Mouse (Mus musculus) T-helper 2 cell (primary cell): ENCODE data around the gene Agpat2.

Experiments
- in situ Hi-C: fragments of 300-600 bp; cut with MboI, MseI; formaldehyde crosslinking; loops from one replicate; pipeline ENCODE4 v1.15.1; 2025; ENCODE audit warnings: high pct_unique_total_duplicates

Agpat2 gene

DNA sequence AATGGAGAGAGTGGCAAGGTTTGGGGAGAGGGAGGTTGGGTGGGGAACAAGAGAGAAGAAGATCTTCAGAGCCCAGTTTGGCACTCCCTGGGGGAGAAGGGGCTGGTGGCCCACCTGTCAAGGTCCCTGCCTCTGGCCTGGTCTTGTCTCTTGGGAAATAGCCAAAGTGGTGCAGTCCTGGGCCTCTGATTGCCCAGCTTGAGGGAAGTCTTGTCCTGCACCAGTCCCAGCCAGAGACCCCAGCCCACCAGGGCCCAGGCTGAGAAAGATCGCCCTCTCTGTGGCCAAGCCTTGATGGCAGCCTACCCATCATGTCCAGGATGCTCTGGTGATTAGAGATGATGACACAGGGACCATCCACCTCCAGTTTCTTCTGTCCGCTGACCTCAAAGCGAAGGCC lies 7.3 kb downstream of the Agpat2 start:
- in situ Hi-C loops: loop anchor here (10.0 kb wide), 1 partner anchor 552 kb away; no protein-coding TSS in a partner anchor

DNA sequence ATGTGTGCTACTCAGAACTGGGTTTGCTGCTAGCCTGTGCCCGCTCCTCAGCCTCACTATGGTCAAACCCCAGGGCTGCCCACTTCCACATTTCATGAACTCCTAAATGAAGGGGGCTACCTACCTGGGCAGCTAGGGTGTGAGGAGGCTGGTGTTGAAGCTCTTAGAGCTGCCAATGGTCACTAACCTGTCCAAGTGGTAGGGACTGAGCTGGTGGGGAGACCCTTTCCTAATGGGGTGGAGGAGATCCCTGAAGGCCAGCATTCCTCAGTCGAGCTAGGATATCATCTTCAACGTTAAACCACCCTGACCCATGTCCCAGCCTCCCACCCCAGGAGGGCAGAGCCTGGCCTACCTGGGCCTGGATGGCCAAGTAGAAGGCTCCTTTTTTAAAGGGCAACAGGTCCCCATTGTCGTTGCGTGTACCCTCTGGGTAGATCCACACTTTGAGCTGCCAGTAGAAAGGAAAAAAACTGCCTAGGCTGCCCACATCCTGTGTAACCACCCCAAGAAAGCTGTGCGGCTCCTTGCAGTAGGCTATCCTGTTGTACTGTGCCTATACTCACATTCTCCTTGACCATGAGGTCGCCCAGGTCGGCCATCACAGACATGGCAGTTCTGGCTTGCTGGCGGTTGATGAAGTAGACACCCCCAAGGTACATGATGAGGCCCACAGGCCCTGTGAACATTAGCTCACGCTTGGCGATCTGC lies 8.3 kb downstream of the Agpat2 start:
- in situ Hi-C loops: loop anchor here (10.0 kb wide), 1 partner anchor 551 kb away; no protein-coding TSS in a partner anchor

GRCm38 (mm10) chr2:26594934-26595724 lies 9.1 kb downstream of the Agpat2 start:
- in situ Hi-C loops: loop anchor here (10.0 kb wide), 1 partner anchor 550 kb away; no protein-coding TSS in a partner anchor

- in situ Hi-C loops: loop anchor here (10.0 kb wide), 1 partner anchor 550 kb away; no protein-coding TSS in a partner anchor
Observed at GRCm38 (mm10) chr2:26594461-26594933, 9.7 kb downstream of the Agpat2 start.

- in situ Hi-C loops: loop anchor here (10.0 kb wide), 1 partner anchor 549 kb away; no protein-coding TSS in a partner anchor
Observed at GRCm38 (mm10) chr2:26594022-26594346, 10.2 kb downstream of the Agpat2 start.

DNA sequence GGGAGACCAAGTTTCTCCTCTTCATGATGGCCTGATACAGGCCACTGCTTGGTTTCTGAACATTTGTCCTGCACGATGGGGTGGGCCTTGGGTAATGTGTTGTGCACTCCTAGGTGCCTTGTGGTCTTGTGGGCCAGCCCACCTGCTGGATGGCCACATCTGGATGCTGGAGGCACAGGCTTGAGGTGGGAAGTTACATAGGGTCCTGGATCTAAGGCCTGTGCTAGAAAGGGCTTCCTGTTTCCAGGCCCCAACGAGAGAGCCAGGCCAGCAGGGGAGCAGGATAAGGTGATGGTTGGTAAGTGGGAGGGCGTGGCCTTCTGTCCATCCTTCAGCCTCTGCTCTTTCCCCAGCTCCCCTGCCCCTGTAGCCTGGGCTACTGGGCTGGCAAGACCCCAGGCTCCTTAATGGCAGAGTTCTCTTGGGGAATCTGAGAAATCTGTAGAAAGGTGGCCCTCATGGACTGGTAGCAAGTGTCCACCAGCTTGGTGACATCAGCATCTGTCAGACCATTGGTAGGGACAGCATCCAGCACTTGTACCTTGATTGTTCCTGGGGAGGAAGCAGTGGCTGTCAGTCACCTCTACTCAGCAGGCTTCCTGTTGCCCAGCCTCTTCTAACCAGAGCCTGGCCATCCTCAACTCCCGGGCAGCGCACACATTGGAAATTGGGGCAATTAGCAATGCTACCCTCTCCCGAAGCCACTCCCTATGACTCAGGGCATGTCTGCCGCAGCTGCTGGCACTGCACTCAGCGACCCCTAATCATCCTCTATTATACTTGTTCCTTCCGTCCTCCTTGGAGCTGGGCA lies 10.8 kb downstream of the Agpat2 start:
- in situ Hi-C loops: loop anchor here (10.0 kb wide), 1 partner anchor 549 kb away; no protein-coding TSS in a partner anchor

DNA sequence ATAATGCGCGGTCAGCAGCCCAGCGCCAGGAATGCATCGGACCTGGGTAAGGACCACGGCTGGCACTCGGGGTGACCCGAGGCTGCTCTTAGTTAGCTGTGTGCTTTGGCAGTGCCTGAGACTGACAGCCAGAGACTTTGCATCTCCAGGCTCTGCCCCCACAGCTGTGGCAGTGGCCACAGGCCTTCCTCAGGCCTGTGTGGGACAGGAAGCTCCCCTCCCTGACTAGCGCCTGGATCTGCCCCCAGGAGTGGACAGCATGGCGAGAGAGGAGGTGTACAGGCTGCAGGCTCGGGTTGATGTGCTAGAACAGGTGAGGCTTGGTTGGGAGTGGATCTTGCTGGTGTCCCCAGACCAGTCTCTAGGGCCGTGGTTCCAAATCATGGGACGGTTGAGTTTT lies 12.8 kb downstream of the Agpat2 start:
- in situ Hi-C loops: loop anchor here (10.0 kb wide), 1 partner anchor 547 kb away; no protein-coding TSS in a partner anchor

- in situ Hi-C loops: loop anchor here (10.0 kb wide), 1 partner anchor 546 kb away; no protein-coding TSS in a partner anchor
Observed at GRCm38 (mm10) chr2:26590962-26591361, 13.3 kb downstream of the Agpat2 start.

DNA sequence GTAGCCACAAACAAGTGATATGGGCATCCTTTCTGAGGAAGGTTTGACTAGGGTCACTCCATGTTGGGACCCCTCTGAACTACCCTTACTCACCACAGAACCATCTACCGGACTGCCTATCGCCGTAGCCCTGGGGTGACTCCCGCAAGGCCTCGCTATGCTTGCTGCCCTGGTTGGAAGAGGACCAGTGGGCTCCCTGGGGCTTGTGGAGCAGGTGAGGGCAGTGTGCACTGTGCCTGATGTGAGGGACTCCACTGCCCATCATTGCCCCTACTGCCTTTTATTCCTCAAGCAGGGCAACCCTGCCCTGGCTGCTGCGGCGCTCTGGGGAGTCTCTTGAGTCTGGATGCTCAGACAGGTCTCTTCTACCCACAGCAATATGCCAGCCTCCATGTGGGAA lies 13.9 kb downstream of the Agpat2 start:
- in situ Hi-C loops: loop anchor here (10.0 kb wide), 1 partner anchor 545 kb away; no protein-coding TSS in a partner anchor

GRCm38 (mm10) chr2:26589284-26589683 lies 14.9 kb downstream of the Agpat2 start:
- in situ Hi-C loops: no loop called here

GRCm38 (mm10) chr2:26588573-26588972 lies 15.6 kb downstream of the Agpat2 start:
- in situ Hi-C loops: no loop called here

- in situ Hi-C loops: no loop called here
Observed at GRCm38 (mm10) chr2:26587044-26587405, 17.2 kb downstream of the Agpat2 start.

DNA sequence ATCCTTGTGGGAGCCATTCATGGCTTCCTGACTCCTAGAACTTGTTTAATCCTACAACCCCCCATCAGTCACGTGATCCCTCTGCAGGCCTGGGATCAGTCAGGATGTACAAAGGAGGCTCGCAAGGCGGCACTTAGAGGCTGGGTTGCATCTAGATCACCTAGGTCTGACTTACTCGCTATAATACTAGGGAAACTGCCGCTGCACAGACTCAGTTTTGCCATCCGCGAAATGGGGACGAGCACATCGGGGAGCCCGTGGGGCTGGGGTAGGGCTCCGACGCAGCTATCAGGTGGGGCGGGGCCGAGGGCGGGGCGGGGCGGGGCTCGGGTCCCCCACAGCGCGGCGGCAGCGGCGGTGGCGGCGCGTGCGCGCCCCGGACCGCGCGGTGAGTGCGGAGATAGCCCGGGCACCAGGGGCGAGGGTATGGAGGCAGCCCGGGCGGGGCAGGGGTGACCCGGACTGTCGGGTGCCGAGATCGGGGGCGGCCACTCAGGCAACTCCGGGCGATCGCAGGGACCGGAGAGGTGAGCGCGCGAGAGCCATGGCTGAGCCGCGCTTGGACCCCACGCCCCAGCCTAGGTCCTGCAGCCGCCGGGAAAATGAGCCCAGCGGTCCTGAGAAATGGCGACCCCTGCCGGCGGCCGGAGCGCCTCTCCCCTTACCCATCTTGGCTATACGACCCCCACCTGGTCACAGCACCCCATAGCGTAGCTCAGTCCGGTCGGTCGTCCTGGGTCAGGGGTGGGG lies 17.7 kb downstream of the Agpat2 start, which contains the start of gene Gm20532:
Gene Gm20532, plus strand, starts transcription at position 346 of the 750 bp plus-strand sequence.
- in situ Hi-C loops: no loop called here

GRCm38 (mm10) chr2:26585713-26586112 lies 18.5 kb downstream of the Agpat2 start:
- in situ Hi-C loops: no loop called here

DNA sequence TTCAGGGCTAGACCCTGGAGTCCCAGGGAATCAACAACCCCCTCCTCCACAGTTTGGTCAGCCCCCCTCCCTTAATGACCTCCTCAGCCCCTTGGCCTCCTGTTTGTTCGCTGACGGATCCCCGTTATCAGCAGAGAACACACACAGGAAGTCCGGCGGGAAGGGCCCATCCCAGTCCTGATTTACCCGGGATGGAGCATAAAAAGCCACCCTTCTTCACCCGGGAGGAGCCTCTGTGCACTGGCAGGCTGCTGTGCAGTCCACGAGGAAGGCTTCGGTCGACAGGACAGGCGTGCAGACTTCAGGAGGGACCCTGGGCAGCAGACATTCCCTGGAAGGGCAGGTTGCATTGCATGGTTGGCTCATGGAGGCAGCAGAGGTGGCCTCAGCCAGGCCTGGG lies 20.6 kb downstream of the Agpat2 start:
- in situ Hi-C loops: no loop called here

GRCm38 (mm10) chr2:26582741-26583140 lies 21.5 kb downstream of the Agpat2 start:
- in situ Hi-C loops: no loop called here

- in situ Hi-C loops: no loop called here
Observed at GRCm38 (mm10) chr2:26582203-26582602, 22.0 kb downstream of the Agpat2 start.

DNA sequence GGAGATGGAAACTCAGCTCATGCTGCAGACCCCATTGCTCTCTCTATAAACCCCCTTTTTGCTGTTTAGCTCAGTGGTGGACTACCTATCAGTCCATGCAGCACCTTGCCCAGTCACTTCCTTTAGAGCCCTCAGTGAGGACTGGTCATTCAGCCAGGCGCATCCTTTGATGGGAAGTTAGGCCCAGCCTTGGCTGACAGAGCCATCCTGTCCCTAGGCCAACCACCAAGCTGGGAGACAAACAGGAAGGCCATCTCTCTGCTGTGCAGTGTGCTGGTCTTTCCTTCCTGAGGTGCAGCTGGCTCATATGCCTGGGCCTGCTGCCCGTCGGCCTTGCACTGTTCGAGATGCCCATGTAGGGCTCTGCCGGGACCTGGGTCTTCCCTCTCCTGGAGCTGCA lies 23.5 kb downstream of the Agpat2 start:
- in situ Hi-C loops: no loop called here

DNA sequence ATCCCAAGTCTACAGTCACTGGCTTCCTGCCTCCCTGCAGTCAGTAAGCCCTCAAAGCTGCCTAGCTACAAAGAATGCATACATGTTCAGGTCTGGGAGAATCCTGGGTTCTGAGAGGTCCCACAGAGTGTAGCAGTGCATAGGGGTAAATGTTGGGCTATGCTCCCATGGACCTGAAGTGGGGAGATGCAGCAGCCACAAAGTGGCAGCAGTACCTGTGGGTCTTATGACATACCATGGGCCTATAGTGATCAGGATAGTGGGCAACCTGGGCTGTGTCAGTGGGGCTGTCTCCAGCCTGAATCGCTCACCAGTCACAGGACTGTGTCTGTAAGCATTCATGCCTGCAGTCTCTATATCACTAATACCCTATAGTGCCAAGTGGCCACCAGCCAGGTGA lies 24.5 kb downstream of the Agpat2 start, which contains the start of gene Egfl7:
Gene Egfl7, plus strand, starts transcription at position 301 of the 400 bp plus-strand sequence.
- in situ Hi-C loops: loop anchor here (10.0 kb wide), 1 partner anchor 255 kb away; no protein-coding TSS in a partner anchor

DNA sequence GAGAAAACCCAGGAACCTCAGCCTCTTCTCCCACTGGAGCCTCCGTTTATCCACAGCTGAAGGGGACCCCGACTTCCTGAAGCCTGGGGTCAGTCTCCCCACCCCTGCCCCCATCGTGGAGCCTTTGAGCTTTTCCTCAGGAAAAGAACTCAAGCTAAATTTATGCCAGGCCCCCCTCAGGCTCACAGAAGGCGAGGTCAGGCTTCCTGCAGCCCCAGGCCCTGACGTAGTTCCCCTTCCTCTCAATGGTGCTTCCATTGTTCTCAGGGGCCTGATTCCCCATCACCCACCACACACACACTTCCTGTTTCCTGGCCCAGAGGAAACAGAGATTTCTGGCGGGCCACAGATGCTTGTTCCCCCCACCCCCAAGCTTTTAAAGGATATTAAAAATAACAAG lies 25.8 kb downstream of the Agpat2 start:
- in situ Hi-C loops: loop anchor here (10.0 kb wide), 1 partner anchor 254 kb away; no protein-coding TSS in a partner anchor
